Mouse (Mus musculus) forelimb bud, embryonic 11.5 days (tissue): Measurements from ENCODE around the gene Gm9817.

ENCODE experiments used
- DNase-seq: peaks from one replicate; pipeline ENCODE4 v3.0.0-alpha.2; 2012; ENCODE audit warnings: low read depth, low spot score

Gene Gm9817

GRCm38 (mm10) chr13:45089846-45090245 is 11.4 kb downstream of the Gm9817 start:
- DNase-seq: no peak

- DNase-seq: no peak
Measured at GRCm38 (mm10) chr13:45092816-45093215, 14.3 kb downstream of the Gm9817 start.

GRCm38 (mm10) chr13:45095028-45095427 is 16.5 kb downstream of the Gm9817 start:
- DNase-seq: no peak

GRCm38 (mm10) chr13:45099582-45100229 is 21.2 kb downstream of the Gm9817 start:
- DNase-seq: no peak

GRCm38 (mm10) chr13:45106480-45106879 is 28.0 kb downstream of the Gm9817 start:
- DNase-seq: no peak

- no peak for DNase-seq
Measured at GRCm38 (mm10) chr13:45108851-45109390, 30.4 kb downstream of the Gm9817 start.

- DNase-seq: no peak
Measured at GRCm38 (mm10) chr13:45118375-45118774, 39.9 kb downstream of the Gm9817 start.

GRCm38 (mm10) chr13:45118822-45119221 is 40.3 kb downstream of the Gm9817 start:
- no peak for DNase-seq
